Mouse (Mus musculus) stomach, embryonic 15.5 days (tissue): ENCODE measurements around the gene Pdf. TPM values are rescaled to one million over a fixed set of nuclear protein-coding genes. Genes with fewer than 3 reads are reported as not detected.
"Not testable (repeated sequence)": the region's sequence is repeated elsewhere in the genome, so short reads cannot be mapped to it uniquely, and the experiment has no call there.

Source experiments
- ATAC-seq: fragments of 200-750 bp; cut with Nextera tagmentation; 2 replicates; pipeline ENCODE4 v1.8.0; 2017; ENCODE audit warnings: low read depth, moderate number of reproducible peaks, moderate TSS enrichment; ENCODE audit not compliant: insufficient read depth, low FRiP score
- H3K27ac ChIP-seq: fragments of 300-500 bp; sonication (generic); 2 replicates; pipeline ENCODE4 v1.5.1; 2015; ENCODE audit warnings: mild to moderate bottlenecking, inconsistent platforms
- H3K27me3 ChIP-seq: fragments of 300-500 bp; sonication (generic); replicated peaks from 2 replicates; pipeline ENCODE4 v1.6.1; 2015; ENCODE audit warnings: inconsistent platforms
- H3K36me3 ChIP-seq: fragments of 300-500 bp; sonication (generic); 2 replicates; pipeline ENCODE4 v1.6.1; 2015; ENCODE audit warnings: inconsistent platforms
- H3K4me1 ChIP-seq: fragments of 300-500 bp; sonication (generic); 2 replicates; pipeline ENCODE4 v1.6.1; 2015; ENCODE audit warnings: inconsistent platforms
- H3K4me2 ChIP-seq: fragments of 300-500 bp; sonication (generic); 2 replicates; pipeline ENCODE4 v1.6.1; 2015; ENCODE audit warnings: mild to moderate bottlenecking, inconsistent platforms
- H3K4me3 ChIP-seq: fragments of 300-500 bp; sonication (generic); replicated peaks from 2 replicates; pipeline ENCODE4 v1.5.1; 2015; ENCODE audit warnings: inconsistent platforms
- H3K9ac ChIP-seq: fragments of 300-500 bp; sonication (generic); 2 replicates; pipeline ENCODE4 v1.6.1; 2015; ENCODE audit warnings: inconsistent platforms
- H3K9me3 ChIP-seq: fragments of 300-500 bp; sonication (generic); 2 replicates; pipeline ENCODE4 v1.6.1; 2016; ENCODE audit warnings: inconsistent platforms
- WGBS: fragments of 180-500 bp; shearing (Covaris S2); methylation state at CpG from one replicate; pipeline ENCODE4 v1.1.7; 2015; 5-methylcytosine and 5-hydroxymethylcytosine counted together
- polyA plus RNA-seq: library from polyadenylated mRNA; unstranded; fragments of >200 nt; fragmentation: Nextera tagmentation; extraction: Ambion mirVana; gene quantifications from 2 replicates; pipeline ENCODE4 v1.2.1, GENCODE M21; 2015

Pdf gene
- polyA plus RNA-seq, 1 experiment from 2014 or later: 52.7 TPM

DNA sequence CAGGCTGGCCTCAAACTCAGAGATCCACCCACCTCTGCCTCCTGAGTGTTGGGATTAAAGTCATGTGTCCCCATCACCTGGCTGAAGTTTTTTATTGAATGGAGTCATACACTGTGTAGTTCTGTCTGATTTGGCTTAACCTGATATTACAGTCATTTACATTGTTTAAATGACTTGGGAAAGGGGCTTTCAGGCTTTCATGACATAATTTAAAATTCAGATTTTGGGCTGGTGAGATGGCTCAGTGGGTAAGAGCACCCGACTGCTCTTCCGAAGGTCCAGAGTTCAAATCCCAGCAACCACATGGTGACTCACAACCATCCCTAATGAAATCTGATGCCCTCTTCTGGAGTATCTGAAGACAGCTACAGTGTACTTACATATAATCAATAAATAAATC, 14.8 kb downstream of the Pdf start:
- WGBS: 92% methylated on average over 2 of the region's 2 CpGs
- H3K4me2 ChIP-seq, H3K36me3 ChIP-seq, H3K4me3 ChIP-seq, ATAC-seq, H3K9me3 ChIP-seq, H3K27ac ChIP-seq, H3K9ac ChIP-seq, H3K4me1 ChIP-seq, H3K27me3 ChIP-seq: not testable (repeated sequence)

DNA sequence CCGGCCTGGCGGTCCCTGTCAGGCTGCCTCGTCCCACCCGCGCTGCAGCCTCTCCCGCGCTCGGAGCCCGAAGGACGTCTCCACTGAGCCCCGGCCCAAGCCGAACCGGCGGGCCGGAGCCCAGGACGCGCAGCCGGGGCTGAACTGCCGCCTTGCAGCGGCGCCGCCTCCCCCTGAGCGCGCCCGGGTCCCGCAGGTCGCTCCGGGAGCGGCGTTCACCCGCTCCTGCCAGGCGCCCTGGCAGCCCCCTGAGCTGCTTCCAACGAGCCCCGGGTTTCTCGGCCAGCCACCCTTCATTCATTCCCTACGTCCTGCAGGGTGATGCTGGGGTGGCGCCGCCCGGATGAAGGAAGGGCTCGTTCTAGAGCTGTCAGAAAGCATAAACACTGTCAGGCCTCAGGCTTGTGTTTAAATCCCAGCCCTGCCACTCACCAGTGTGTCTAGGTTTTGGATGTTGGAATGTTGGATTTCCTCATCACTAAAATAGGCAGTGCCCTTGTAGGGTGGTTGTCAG, 16.8 kb downstream of the Pdf start:
- H3K36me3 ChIP-seq: no peaks in the 10 kb centered on the region
- ATAC-seq: peak; percentile 20; the same call in 1 of the 2 replicates
- H3K27me3 ChIP-seq: no peaks in the 10 kb centered on the region
- no peaks in the 10 kb centered on the region for H3K9me3 ChIP-seq
- H3K27ac ChIP-seq: peak overlapping the region; percentile 86
- H3K4me3 ChIP-seq: peak overlapping the region; percentile 98
- H3K9ac ChIP-seq: peak overlapping the region; percentile 94
- under 1% methylated on average over 39 of the region's 40 CpGs for WGBS
- peaks cover 7% of the 10 kb centered on the region for H3K4me1 ChIP-seq
- peak overlapping the region; percentile 55 for H3K4me2 ChIP-seq

DNA sequence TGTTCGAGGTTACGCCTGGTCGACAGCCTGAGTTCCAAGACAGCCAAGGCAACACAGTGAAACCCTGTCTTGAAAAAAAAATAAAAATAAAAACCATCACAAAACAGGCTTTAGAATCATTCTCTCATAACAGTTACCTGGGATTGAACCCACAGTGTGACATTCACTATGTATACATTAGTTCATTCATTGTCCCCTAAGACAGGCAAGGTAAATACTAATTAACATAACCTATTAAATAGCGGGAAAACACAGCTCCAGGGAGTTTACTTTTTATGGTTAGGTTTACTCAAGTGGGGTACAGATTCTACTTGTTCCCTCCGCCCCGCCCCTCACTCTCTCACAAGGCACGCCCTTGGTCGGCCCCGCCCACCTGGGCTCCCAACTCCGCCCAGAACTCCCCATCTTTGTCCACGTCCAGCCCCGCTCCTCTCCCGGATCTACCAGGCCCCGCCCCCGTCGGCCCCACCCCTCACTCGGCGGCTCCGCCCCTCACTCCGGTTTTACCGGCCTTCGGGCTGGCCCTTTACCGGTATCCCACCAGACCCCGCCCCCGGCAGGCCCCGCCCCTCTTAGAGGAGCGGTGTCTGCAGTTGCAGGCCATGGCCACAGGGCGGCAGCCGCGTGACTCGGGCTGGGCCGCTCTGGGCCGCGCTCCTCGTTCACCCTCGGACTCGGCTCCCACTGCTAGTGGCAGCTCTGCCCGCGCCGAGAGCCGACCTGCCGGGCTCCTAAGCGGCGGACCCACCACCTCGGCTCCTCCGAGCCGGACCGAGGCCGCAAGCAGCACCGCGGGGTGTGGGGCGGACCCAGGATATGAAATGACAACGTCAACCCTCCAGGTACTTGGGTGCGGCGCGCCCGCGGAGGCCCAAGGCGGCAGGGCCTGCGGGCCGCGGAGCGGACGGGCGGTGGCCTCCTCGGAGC, 17.5 kb downstream of the Pdf start, which contains the start of gene Vps4a:
TSS of gene Vps4a (plus strand) at position 573 of the 927 bp plus-strand sequence.
- Histone ChIP-seq H3K4me3 (peak within 1 kb of the TSS; percentile 98), H3K27ac (peak within 1 kb of the TSS; percentile 86), H3K36me3 (no peaks in the 10 kb centered on the region), H3K4me1 (peaks cover 7% of the 10 kb centered on the region), H3K9ac (peak within 1 kb of the TSS; percentile 94), H3K9me3 (no peaks in the 10 kb centered on the region), H3K4me2 (peak within 1 kb of the TSS; percentile 55), H3K27me3 (no peaks in the 10 kb centered on the region)
- 4% methylated on average over 65 of the region's 66 CpGs for WGBS
- peak; percentile 95 for ATAC-seq

DNA sequence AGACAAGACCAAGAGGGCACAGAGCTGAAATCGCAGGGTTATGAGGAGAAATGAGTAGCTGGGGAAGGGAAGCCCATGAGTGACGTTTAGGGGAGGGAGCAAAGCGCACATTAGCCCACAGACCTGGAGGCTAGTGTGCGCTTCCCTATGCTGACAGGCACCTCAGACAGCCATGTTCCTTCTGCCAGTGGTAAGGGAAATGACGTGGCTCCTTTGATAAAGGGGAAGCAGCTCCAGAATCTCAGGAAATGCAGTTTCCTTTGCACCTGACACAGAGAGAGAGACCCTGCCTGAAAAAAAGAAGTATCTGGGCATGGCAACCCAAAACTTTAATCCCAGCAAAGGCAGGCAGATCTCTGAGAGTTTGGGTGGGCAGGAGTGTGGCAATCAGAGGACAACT, 18.4 kb downstream of the Pdf start:
- H3K9ac ChIP-seq: no peak overlapping the region
- WGBS: 61% methylated on average over 5 of the region's 5 CpGs
- no peak for ATAC-seq
- peaks cover 7% of the 10 kb centered on the region for H3K4me1 ChIP-seq
- H3K4me3 ChIP-seq: no peak overlapping the region
- H3K9me3 ChIP-seq: no peaks in the 10 kb centered on the region
- no peaks in the 10 kb centered on the region for H3K27me3 ChIP-seq
- H3K4me2 ChIP-seq: no peak overlapping the region
- no peaks in the 10 kb centered on the region for H3K36me3 ChIP-seq
- H3K27ac ChIP-seq: no peak overlapping the region

DNA sequence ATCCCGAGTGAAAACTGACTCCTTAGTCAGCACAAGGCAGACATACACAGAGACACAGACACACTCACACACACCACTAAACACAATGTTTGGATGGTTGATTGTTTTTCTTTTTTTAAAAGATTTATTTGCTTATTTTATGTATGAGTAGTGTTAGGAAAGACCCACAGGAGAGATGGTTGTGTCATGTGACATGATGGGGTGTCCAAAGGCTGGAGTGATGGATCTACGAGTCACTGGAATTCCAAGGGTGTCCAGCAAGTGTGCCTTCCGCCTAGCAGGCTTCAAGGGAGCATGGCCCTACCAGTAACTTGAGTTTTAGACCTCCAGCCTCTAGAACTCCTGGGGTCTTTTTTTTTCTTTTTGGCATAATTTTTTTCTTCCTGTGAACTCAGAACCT, 19.1 kb downstream of the Pdf start:
- no peaks in the 10 kb centered on the region for H3K36me3 ChIP-seq
- H3K27ac ChIP-seq: no peak overlapping the region
- H3K27me3 ChIP-seq: no peaks in the 10 kb centered on the region
- no peak overlapping the region for H3K4me2 ChIP-seq
- no peaks in the 10 kb centered on the region for H3K9me3 ChIP-seq
- no peak overlapping the region for H3K4me3 ChIP-seq
- no peak overlapping the region for H3K9ac ChIP-seq
- ATAC-seq: no peak
- H3K4me1 ChIP-seq: peaks cover 7% of the 10 kb centered on the region
- whole genome bisulfite sequencing: 72% methylated on average over 3 of the region's 3 CpGs

DNA sequence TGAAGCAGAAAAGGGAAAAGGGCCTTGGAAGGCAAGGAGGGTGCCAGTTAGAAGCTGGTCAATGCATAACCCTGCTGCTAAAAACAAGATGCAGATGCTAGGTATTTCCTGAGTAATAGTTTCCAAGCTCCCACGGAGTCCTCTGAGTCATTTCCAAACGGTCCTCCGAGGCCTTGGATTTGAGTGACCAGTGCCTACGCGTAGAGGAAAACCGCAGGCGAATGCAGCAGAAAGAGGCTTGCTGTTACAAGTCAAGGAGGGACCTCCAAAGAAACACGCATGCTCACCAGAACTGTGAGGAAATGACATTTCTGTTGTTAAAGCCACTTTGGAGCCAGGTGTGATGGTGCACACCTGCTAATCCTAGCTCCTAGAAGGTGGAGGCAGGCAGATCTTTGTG, 24.9 kb downstream of the Pdf start:
- no peak overlapping the region for H3K27ac ChIP-seq
- no peak overlapping the region for H3K4me3 ChIP-seq
- H3K4me1 ChIP-seq: no peaks in the 10 kb centered on the region
- H3K36me3 ChIP-seq: no peaks in the 10 kb centered on the region
- no peaks in the 10 kb centered on the region for H3K9me3 ChIP-seq
- no peaks in the 10 kb centered on the region for H3K27me3 ChIP-seq
- no peak overlapping the region for H3K9ac ChIP-seq
- no peak for ATAC-seq
- no peak overlapping the region for H3K4me2 ChIP-seq
- WGBS: 85% methylated on average over 8 of the region's 8 CpGs

DNA sequence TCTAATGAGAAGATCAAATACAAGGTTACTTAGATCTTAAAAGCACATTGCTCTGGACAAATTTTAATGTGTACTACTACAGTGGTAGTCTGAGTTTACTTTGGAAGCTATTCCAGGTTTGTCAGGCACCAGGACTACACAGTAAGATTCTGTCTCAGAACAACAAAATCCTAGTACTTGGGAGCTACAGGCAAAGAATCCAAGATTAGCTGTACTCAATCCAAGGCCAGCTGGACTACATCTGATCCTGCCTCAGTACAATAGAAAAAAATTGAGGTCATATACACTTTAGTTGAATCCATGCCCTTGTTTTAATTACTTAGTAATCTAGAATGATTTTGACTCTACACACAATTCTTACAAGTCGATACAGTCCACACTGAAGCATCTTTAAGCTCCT, 33.5 kb downstream of the Pdf start:
- Histone ChIP-seq H3K36me3 (0 out of 2 replicates have a peak, but pooled peaks cover 5% of the 10 kb centered on the region), H3K27ac (no peak overlapping the region), H3K4me2 (no peak overlapping the region), H3K27me3 (no peaks in the 10 kb centered on the region), H3K9me3 (no peaks in the 10 kb centered on the region), H3K4me3 (no peak overlapping the region), H3K9ac (no peak overlapping the region), H3K4me1 (no peaks in the 10 kb centered on the region)
- no peak for ATAC-seq
- WGBS: 77% methylated on average over 1 of the region's 1 CpGs

DNA sequence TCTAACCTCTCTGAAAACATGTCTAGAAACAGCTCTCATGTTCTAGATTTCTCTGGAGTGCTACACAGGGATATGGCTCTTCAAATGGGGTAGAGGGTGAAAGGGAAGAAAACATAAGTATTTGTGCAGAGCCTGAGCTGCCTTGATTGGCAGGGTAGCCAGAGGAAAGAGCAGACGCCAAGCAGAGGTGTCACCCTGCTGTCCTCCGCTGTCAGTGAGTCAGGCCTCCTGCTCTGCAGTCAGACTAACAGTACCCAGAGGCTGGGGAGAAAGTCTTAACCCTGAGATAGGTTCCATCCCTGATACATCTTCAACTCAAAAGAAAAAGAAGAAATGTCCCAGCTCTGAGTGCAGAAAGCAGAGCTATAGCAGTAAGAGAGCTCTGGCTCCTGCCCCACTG, 35.7 kb downstream of the Pdf start:
- H3K9me3 ChIP-seq: no peaks in the 10 kb centered on the region
- 79% methylated on average over 2 of the region's 2 CpGs for WGBS
- no peak overlapping the region for H3K4me2 ChIP-seq
- no peaks in the 10 kb centered on the region for H3K27me3 ChIP-seq
- H3K4me3 ChIP-seq: no peak overlapping the region
- H3K36me3 ChIP-seq: peaks cover 9% of the 10 kb centered on the region; the same call in 1 of the 2 replicates
- H3K27ac ChIP-seq: no peak overlapping the region
- no peak overlapping the region for H3K9ac ChIP-seq
- H3K4me1 ChIP-seq: no peaks in the 10 kb centered on the region
- no peak for ATAC-seq

DNA sequence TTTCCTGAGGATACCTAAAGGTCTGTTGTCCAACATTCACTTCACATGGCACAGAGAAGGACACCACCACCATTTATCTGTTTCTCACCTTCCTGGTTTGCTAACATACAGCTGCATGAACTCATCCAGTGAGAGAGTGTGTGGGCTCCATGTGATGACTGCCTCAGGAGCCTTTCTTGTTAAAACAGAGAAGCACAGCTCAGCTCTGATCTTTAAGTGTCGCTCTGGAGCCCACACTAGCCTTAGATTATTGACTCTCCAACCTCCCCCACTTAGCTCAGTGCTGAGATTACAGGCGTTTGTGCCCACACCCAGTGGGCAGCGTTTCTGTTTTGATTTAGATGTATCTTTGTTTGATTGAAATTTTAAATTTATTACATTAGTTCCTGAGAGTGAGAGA, 40.6 kb downstream of the Pdf start:
- peaks cover 13% of the 10 kb centered on the region; the same call in 1 of the 2 replicates for H3K36me3 ChIP-seq
- 74% methylated on average over 3 of the region's 3 CpGs for WGBS
- H3K4me1 ChIP-seq: no peaks in the 10 kb centered on the region

DNA sequence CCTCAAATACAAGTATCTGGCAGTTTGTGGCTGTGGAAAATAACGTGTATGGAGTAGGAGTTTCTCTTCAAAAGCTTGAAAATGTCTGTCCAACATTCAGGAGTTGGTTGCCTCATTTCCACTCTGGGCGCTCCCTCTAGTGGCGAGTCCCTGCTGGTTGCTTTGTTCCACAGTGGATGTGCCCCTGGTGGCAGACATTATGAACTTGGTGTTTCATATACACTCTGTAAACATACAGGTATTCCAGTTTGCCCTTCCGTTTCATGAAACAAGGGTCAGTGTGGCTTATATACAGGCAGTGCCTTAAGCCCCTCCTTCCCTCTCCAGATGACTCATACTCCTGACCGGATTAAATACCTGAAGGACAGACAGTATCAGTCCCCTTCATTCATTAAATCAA, 45.9 kb downstream of the Pdf start:
- H3K9ac ChIP-seq: no peak overlapping the region
- 27% methylated on average over 5 of the region's 5 CpGs for WGBS
- no peaks in the 10 kb centered on the region for H3K9me3 ChIP-seq
- H3K4me3 ChIP-seq: no peak overlapping the region
- peak overlapping the region; percentile 5; the same call in 1 of the 2 replicates for H3K27ac ChIP-seq
- 0 out of 2 replicates have a peak, but pooled peaks cover 7% of the 10 kb centered on the region for H3K36me3 ChIP-seq
- no peaks in the 10 kb centered on the region for H3K4me1 ChIP-seq
- ATAC-seq: peak; percentile 90
- H3K4me2 ChIP-seq: no peak overlapping the region
- no peaks in the 10 kb centered on the region for H3K27me3 ChIP-seq

More for the DNA sequence above, 40.6 kb downstream of the Pdf start:
- H3K27ac ChIP-seq: no peak overlapping the region
- H3K4me3 ChIP-seq: no peak overlapping the region
- H3K9ac ChIP-seq: no peak overlapping the region
- no peak overlapping the region for H3K4me2 ChIP-seq
- ATAC-seq: no peak
- no peaks in the 10 kb centered on the region for H3K27me3 ChIP-seq
- no peaks in the 10 kb centered on the region for H3K9me3 ChIP-seq

DNA sequence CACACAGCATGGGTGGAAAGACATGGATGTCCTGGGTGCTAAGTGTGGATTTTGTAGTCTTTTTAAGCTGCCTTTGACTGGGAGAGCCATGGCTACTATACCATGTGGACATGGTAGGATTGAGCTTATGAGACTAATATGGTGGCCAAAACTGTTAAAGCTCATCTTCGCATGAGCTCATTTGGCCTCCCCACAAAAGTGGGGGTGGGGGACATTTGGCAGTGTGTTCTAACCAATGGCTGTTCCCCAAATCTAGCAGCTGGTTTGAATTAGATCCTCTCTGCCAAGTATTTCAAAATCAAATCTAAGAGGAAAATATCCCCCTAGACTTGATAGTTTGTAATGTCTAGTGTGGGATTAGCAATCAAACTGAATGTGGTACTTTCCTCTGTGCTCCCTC, 49.3 kb downstream of the Pdf start:
- Histone ChIP-seq H3K4me3 (no peak overlapping the region), H3K9ac (no peak overlapping the region), H3K36me3 (0 out of 2 replicates have a peak, but pooled peaks cover 5% of the 10 kb centered on the region), H3K4me2 (no peak overlapping the region), H3K9me3 (no peaks in the 10 kb centered on the region), H3K4me1 (no peaks in the 10 kb centered on the region), H3K27me3 (no peaks in the 10 kb centered on the region), H3K27ac (no peak overlapping the region)
- WGBS: 66% methylated on average over 1 of the region's 1 CpGs
- ATAC-seq: no peak

DNA sequence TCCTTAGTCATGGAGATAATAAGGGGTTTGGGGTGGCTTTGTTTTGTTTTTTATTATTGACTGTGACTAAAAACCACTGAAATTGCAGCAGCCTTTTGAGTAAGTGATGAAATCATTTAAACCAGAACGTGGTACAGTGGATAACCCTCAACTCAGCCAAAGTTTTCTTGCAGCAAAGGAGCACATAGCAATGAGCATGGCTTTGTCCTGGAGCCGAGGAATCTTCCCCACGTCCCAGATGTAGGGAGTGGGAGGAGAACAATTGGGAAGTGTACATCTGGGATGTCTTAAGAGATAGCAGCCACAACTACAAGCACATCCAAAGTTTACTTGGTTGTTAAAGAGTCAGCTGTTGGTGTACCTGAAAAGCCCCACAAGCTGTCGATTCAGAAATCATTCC, 51.0 kb downstream of the Pdf start:
- H3K36me3 ChIP-seq: 0 out of 2 replicates have a peak, but pooled peaks cover 5% of the 10 kb centered on the region
- no peak overlapping the region for H3K27ac ChIP-seq
- 88% methylated on average over 4 of the region's 4 CpGs for WGBS
- no peak overlapping the region for H3K4me3 ChIP-seq
- no peak overlapping the region for H3K9ac ChIP-seq
- H3K27me3 ChIP-seq: no peaks in the 10 kb centered on the region
- no peak overlapping the region for H3K4me2 ChIP-seq
- H3K9me3 ChIP-seq: no peaks in the 10 kb centered on the region
- ATAC-seq: no peak
- no peaks in the 10 kb centered on the region for H3K4me1 ChIP-seq
